Mouse (Mus musculus): ENCODE results near the gene Casc4. TPM values are rescaled to one million over a fixed set of nuclear protein-coding genes. Genes with fewer than 3 reads are reported as not detected.

Casc4 gene
- polyA plus RNA-seq (2015; fragmentation: Nextera tagmentation; extraction: Ambion mirVana): 5.4 and 6.6 TPM in 2 replicates

GRCm38 (mm10) chr2:121866632-121867050 lies at the start of gene Casc4:
Gene Casc4 (plus strand): TSS chr2:121866970.
- under 1% methylated on average over 24 of the region's 43 CpGs for WGBS (ENCODE audit: insufficient replicate concordance)
- peak within 1 kb of the TSS; percentile 47 for H3K27ac ChIP-seq

DNA sequence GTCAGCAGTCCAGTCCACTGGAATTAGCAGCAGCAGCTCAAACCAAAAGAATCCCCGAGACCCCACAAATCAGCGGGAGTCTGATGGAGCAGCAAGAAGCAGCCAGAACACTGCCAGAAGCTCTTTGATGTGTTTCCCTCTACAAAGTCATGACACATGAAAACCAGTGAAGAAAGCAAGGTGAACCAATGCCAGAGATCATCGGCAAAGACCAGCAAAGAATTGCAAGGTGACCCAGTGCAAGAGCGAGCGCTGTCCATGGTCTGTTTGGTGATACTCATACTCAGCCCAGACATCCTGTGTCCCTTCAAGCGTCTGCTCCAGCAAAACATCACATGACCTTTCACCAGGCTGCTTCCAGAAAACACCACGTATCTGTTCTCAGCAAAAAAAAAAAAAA lies 45.0 kb upstream of the Casc4 start:
- DNase-seq (no peak), ATAC-seq (ENCODE audit: low read depth) (no peak)
- no peak overlapping the region for H3K9ac ChIP-seq
- no peak overlapping the region for H3K4me3 ChIP-seq (replicated peaks)
- H3K9me3 ChIP-seq (replicated peaks): no peaks in the 10 kb centered on the region
- H3K36me3 ChIP-seq: no peaks in the 10 kb centered on the region
- no peaks in the 10 kb centered on the region; the same call in 1 of the 2 replicates for H3K27me3 ChIP-seq
- H3K4me1 ChIP-seq (replicated peaks): no peaks in the 10 kb centered on the region
- H3K4me2 ChIP-seq: no peak overlapping the region
- no peak overlapping the region for H3K27ac ChIP-seq
- WGBS (ENCODE audit: insufficient replicate concordance): 75% methylated on average over 7 of the region's 7 CpGs

More at GRCm38 (mm10) chr2:121866632-121867050, at the start of gene Casc4:
- Histone ChIP-seq H3K27me3 (peaks cover 15% of the 10 kb centered on the region), H3K36me3 (no peaks in the 10 kb centered on the region), H3K4me3 (replicated peaks) (peak within 1 kb of the TSS; percentile 78), H3K4me1 (replicated peaks) (peaks cover 31% of the 10 kb centered on the region), H3K9ac (peak within 1 kb of the TSS; percentile 81), H3K4me2 (peak within 1 kb of the TSS; percentile 96), H3K9me3 (replicated peaks) (no peaks in the 10 kb centered on the region)
- ATAC-seq (ENCODE audit: low read depth) (peak; percentile 90), DNase-seq (peak; percentile 79)

GRCm38 (mm10) chr2:121824653-121825052 lies 42.1 kb upstream of the Casc4 start:
- no peaks in the 10 kb centered on the region for H3K27me3 ChIP-seq
- no peak overlapping the region for H3K9ac ChIP-seq
- H3K4me2 ChIP-seq: no peak overlapping the region
- DNase-seq (no peak), ATAC-seq (ENCODE audit: low read depth) (no peak)
- no peaks in the 10 kb centered on the region for H3K9me3 ChIP-seq (replicated peaks)
- no peak overlapping the region for H3K4me3 ChIP-seq (replicated peaks)
- WGBS (ENCODE audit: insufficient replicate concordance): 38% methylated on average over 5 of the region's 5 CpGs
- no peak overlapping the region for H3K27ac ChIP-seq
- no peaks in the 10 kb centered on the region for H3K4me1 ChIP-seq (replicated peaks)
- no peaks in the 10 kb centered on the region for H3K36me3 ChIP-seq

GRCm38 (mm10) chr2:121826189-121826588 lies 40.6 kb upstream of the Casc4 start:
- H3K27me3 ChIP-seq: no peaks in the 10 kb centered on the region
- no peak overlapping the region for H3K4me3 ChIP-seq (replicated peaks)
- no peak for ATAC-seq (ENCODE audit: low read depth)
- H3K4me1 ChIP-seq (replicated peaks): no peaks in the 10 kb centered on the region
- no peak for DNase-seq
- H3K27ac ChIP-seq: no peak overlapping the region
- H3K4me2 ChIP-seq: no peak overlapping the region
- H3K9me3 ChIP-seq (replicated peaks): no peaks in the 10 kb centered on the region
- 62% methylated on average over 2 of the region's 2 CpGs for whole genome bisulfite sequencing (ENCODE audit: insufficient replicate concordance)
- no peaks in the 10 kb centered on the region for H3K36me3 ChIP-seq
- no peak overlapping the region for H3K9ac ChIP-seq

GRCm38 (mm10) chr2:121828411-121828810 lies 38.4 kb upstream of the Casc4 start:
- 65% methylated on average over 3 of the region's 3 CpGs for WGBS (ENCODE audit: insufficient replicate concordance)
- Histone ChIP-seq H3K4me3 (replicated peaks) (no peak overlapping the region), H3K4me2 (no peak overlapping the region), H3K36me3 (no peaks in the 10 kb centered on the region), H3K4me1 (replicated peaks) (no peaks in the 10 kb centered on the region), H3K27me3 (no peaks in the 10 kb centered on the region), H3K9me3 (replicated peaks) (no peaks in the 10 kb centered on the region), H3K9ac (no peak overlapping the region), H3K27ac (no peak overlapping the region)
- DNase-seq (no peak), ATAC-seq (ENCODE audit: low read depth) (no peak)

GRCm38 (mm10) chr2:121832484-121832894 lies 34.3 kb upstream of the Casc4 start:
- H3K4me3 ChIP-seq (replicated peaks): no peak overlapping the region
- H3K4me1 ChIP-seq (replicated peaks): no peaks in the 10 kb centered on the region
- 5% methylated on average over 5 of the region's 5 CpGs for WGBS (ENCODE audit: insufficient replicate concordance)
- ATAC-seq (ENCODE audit: low read depth): no peak
- H3K27me3 ChIP-seq: 0 out of 2 replicates have a peak, but pooled peaks cover 4% of the 10 kb centered on the region
- no peak overlapping the region for H3K4me2 ChIP-seq
- H3K9ac ChIP-seq: no peak overlapping the region
- DNase-seq: peak; percentile 27
- no peak overlapping the region for H3K27ac ChIP-seq
- no peaks in the 10 kb centered on the region for H3K36me3 ChIP-seq
- no peaks in the 10 kb centered on the region for H3K9me3 ChIP-seq (replicated peaks)

GRCm38 (mm10) chr2:121834926-121835325 lies 31.8 kb upstream of the Casc4 start:
- 0 out of 2 replicates have a peak, but pooled peaks cover 4% of the 10 kb centered on the region for H3K27me3 ChIP-seq
- no peaks in the 10 kb centered on the region for H3K9me3 ChIP-seq (replicated peaks)
- ATAC-seq (ENCODE audit: low read depth) (no peak), DNase-seq (no peak)
- no peak overlapping the region for H3K4me3 ChIP-seq (replicated peaks)
- no peaks in the 10 kb centered on the region for H3K36me3 ChIP-seq
- H3K4me2 ChIP-seq: no peak overlapping the region
- no peak overlapping the region for H3K27ac ChIP-seq
- H3K9ac ChIP-seq: no peak overlapping the region
- no peaks in the 10 kb centered on the region for H3K4me1 ChIP-seq (replicated peaks)
- WGBS (ENCODE audit: insufficient replicate concordance): 31% methylated on average over 3 of the region's 3 CpGs

GRCm38 (mm10) chr2:121841453-121841852 lies 25.3 kb upstream of the Casc4 start:
- no peak overlapping the region for H3K9ac ChIP-seq
- no peak for DNase-seq
- ATAC-seq (ENCODE audit: low read depth): no peak
- H3K4me1 ChIP-seq (replicated peaks): peaks cover 4% of the 10 kb centered on the region; the same call in 1 of the 2 replicates
- H3K27ac ChIP-seq: no peak overlapping the region
- H3K4me2 ChIP-seq: no peak overlapping the region
- H3K27me3 ChIP-seq: no peaks in the 10 kb centered on the region
- 84% methylated on average over 3 of the region's 3 CpGs for WGBS (ENCODE audit: insufficient replicate concordance)
- no peaks in the 10 kb centered on the region for H3K36me3 ChIP-seq
- no peak overlapping the region for H3K4me3 ChIP-seq (replicated peaks)
- H3K9me3 ChIP-seq (replicated peaks): no peaks in the 10 kb centered on the region

- Histone ChIP-seq H3K9ac (no peak overlapping the region), H3K9me3 (replicated peaks) (no peaks in the 10 kb centered on the region), H3K4me1 (replicated peaks) (peaks cover 4% of the 10 kb centered on the region; the same call in 1 of the 2 replicates), H3K4me2 (no peak overlapping the region), H3K27ac (no peak overlapping the region), H3K36me3 (no peaks in the 10 kb centered on the region), H3K27me3 (no peaks in the 10 kb centered on the region), H3K4me3 (replicated peaks) (no peak overlapping the region)
- ATAC-seq (ENCODE audit: low read depth): no peak
- 47% methylated on average over 3 of the region's 3 CpGs for WGBS (ENCODE audit: insufficient replicate concordance)
- DNase-seq: no peak
Observed at GRCm38 (mm10) chr2:121842249-121842648, 24.5 kb upstream of the Casc4 start.

- no peak overlapping the region for H3K4me2 ChIP-seq
- ATAC-seq (ENCODE audit: low read depth) (no peak), DNase-seq (no peak)
- no peaks in the 10 kb centered on the region for H3K27me3 ChIP-seq
- no peaks in the 10 kb centered on the region for H3K9me3 ChIP-seq (replicated peaks)
- H3K4me1 ChIP-seq (replicated peaks): peaks cover 4% of the 10 kb centered on the region; the same call in 1 of the 2 replicates
- WGBS (ENCODE audit: insufficient replicate concordance): 50% methylated on average over 8 of the region's 8 CpGs
- no peaks in the 10 kb centered on the region for H3K36me3 ChIP-seq
- H3K9ac ChIP-seq: no peak overlapping the region
- no peak overlapping the region for H3K27ac ChIP-seq
- no peak overlapping the region for H3K4me3 ChIP-seq (replicated peaks)
Observed at GRCm38 (mm10) chr2:121846050-121846449, 20.7 kb upstream of the Casc4 start.

GRCm38 (mm10) chr2:121852045-121852444 lies 14.7 kb upstream of the Casc4 start:
- peaks cover 4% of the 10 kb centered on the region; the same call in 1 of the 2 replicates for H3K27me3 ChIP-seq
- H3K4me1 ChIP-seq (replicated peaks): no peaks in the 10 kb centered on the region
- no peaks in the 10 kb centered on the region for H3K9me3 ChIP-seq (replicated peaks)
- no peak overlapping the region for H3K27ac ChIP-seq
- H3K4me3 ChIP-seq (replicated peaks): no peak overlapping the region
- no peaks in the 10 kb centered on the region for H3K36me3 ChIP-seq
- DNase-seq (no peak), ATAC-seq (ENCODE audit: low read depth) (no peak)
- no peak overlapping the region for H3K9ac ChIP-seq
- 16% methylated on average over 2 of the region's 2 CpGs for WGBS (ENCODE audit: insufficient replicate concordance)
- H3K4me2 ChIP-seq: no peak overlapping the region

GRCm38 (mm10) chr2:121853974-121854373 lies 12.8 kb upstream of the Casc4 start:
- no peak overlapping the region for H3K27ac ChIP-seq
- no peaks in the 10 kb centered on the region for H3K4me1 ChIP-seq (replicated peaks)
- H3K9me3 ChIP-seq (replicated peaks): no peaks in the 10 kb centered on the region
- DNase-seq (no peak), ATAC-seq (ENCODE audit: low read depth) (no peak)
- 67% methylated on average over 3 of the region's 3 CpGs for WGBS (ENCODE audit: insufficient replicate concordance)
- H3K9ac ChIP-seq: no peak overlapping the region
- peaks cover 4% of the 10 kb centered on the region; the same call in 1 of the 2 replicates for H3K27me3 ChIP-seq
- H3K36me3 ChIP-seq: no peaks in the 10 kb centered on the region
- no peak overlapping the region for H3K4me2 ChIP-seq
- no peak overlapping the region for H3K4me3 ChIP-seq (replicated peaks)
